Mouse (Mus musculus) stomach, postnatal 0 days (tissue): ENCODE measurements around the gene Lrrc8c. TPM values are rescaled to one million over a fixed set of nuclear protein-coding genes. Genes with fewer than 3 reads are reported as not detected.
A peak's percentile ranks its signal among the peaks of the same experiment; 100 is the strongest.

ENCODE experiments used
- ATAC-seq: fragments of 200-750 bp; cut with Nextera tagmentation; 2 replicates; pipeline ENCODE4 v1.8.0; 2017; ENCODE audit not compliant: low FRiP score, low TSS enrichment
- DNase-seq: peaks from one replicate; pipeline ENCODE4 v3.0.0-alpha.2; 2016; ENCODE audit warnings: low spot score
- H3K27ac ChIP-seq: fragments of 300-500 bp; sonication (generic); replicated peaks from 2 replicates; pipeline ENCODE4 v1.5.1; 2014; ENCODE audit warnings: mild to moderate bottlenecking, control low read depth
- H3K27me3 ChIP-seq: fragments of 300-500 bp; sonication (generic); 2 replicates; pipeline ENCODE4 v1.6.1; 2014; ENCODE audit warnings: low read length; ENCODE audit not compliant: control insufficient read depth, insufficient read depth
- H3K36me3 ChIP-seq: fragments of 300-500 bp; sonication (generic); 2 replicates; pipeline ENCODE4 v1.6.1; 2014; ENCODE audit warnings: low read length, mixed read lengths; ENCODE audit not compliant: control insufficient read depth, insufficient read depth
- H3K4me1 ChIP-seq: fragments of 300-500 bp; sonication (generic); replicated peaks from 2 replicates; pipeline ENCODE4 v1.6.1; 2014; ENCODE audit warnings: antibody characterized with exemption; ENCODE audit not compliant: control insufficient read depth, insufficient read depth
- H3K4me2 ChIP-seq: fragments of 300-500 bp; sonication (generic); replicated peaks from 2 replicates; pipeline ENCODE4 v1.6.1; 2014; ENCODE audit warnings: low read depth, mild to moderate bottlenecking, control low read depth, moderate library complexity
- H3K4me3 ChIP-seq: fragments of 300-500 bp; sonication (generic); 2 replicates; pipeline ENCODE4 v1.5.1; 2014; ENCODE audit warnings: low read depth, low read length, control low read depth
- H3K9ac ChIP-seq: fragments of 300-500 bp; sonication (generic); 2 replicates; pipeline ENCODE4 v1.6.1; 2014; ENCODE audit warnings: mild to moderate bottlenecking, low read length, control low read depth, mixed read lengths
- H3K9me3 ChIP-seq: fragments of 300-500 bp; sonication (generic); 2 replicates; pipeline ENCODE4 v1.6.1; 2016; ENCODE audit warnings: low read length; ENCODE audit not compliant: control insufficient read depth
- CTCF ChIP-seq: IDR thresholded peaks from 2 replicates; pipeline ENCODE4 v1.5.1; 2016; ENCODE audit warnings: antibody characterized with exemption, low read depth, mild to moderate bottlenecking, moderate library complexity
- EP300 ChIP-seq: optimal IDR thresholded peaks from 2 replicates; pipeline ENCODE3; 2016; ENCODE audit warnings: antibody characterized with exemption
- WGBS: fragments of 180-500 bp; shearing (Covaris S2); extraction: QIAGEN DNeasy Blood & Tissue Kit; methylation state at CpG from one replicate; pipeline ENCODE4 v1.1.7; 2014; 5-methylcytosine and 5-hydroxymethylcytosine counted together
- polyA plus RNA-seq: library from polyadenylated mRNA; unstranded; fragments of >200 nt; fragmentation: Nextera tagmentation; extraction: Ambion mirVana; gene quantifications from 2 replicates; pipeline ENCODE4 v1.2.1, GENCODE M21; 2015

The Lrrc8c gene
- polyA plus RNA-seq, 1 experiment from 2014 or later, result 7.3 TPM

GRCm38 (mm10) chr5:105565824-105566223 lies 46.6 kb downstream of the Lrrc8c start:
- no peak overlapping the region for H3K27ac ChIP-seq
- TF ChIP-seq CTCF, result no peak
- no peak for TF ChIP-seq EP300
- no peaks in the 10 kb centered on the region for H3K9me3 ChIP-seq
- no peaks in the 10 kb centered on the region for H3K4me1 ChIP-seq
- H3K36me3 ChIP-seq, result no peaks in the 10 kb centered on the region
- no peak overlapping the region for H3K4me2 ChIP-seq
- H3K27me3 ChIP-seq, result no peaks in the 10 kb centered on the region
- no peak overlapping the region for H3K9ac ChIP-seq
- H3K4me3 ChIP-seq, result no peak overlapping the region
- DNase-seq, result no peak
- 0 out of 2 replicates have a peak, but pooled peaks have one; percentile 12 for ATAC-seq
- 80% methylated on average over 4 of the region's 4 CpGs for WGBS

GRCm38 (mm10) chr5:105566852-105567412 lies 47.7 kb downstream of the Lrrc8c start:
- Histone ChIP-seq H3K27me3 (no peaks in the 10 kb centered on the region), H3K36me3 (no peaks in the 10 kb centered on the region), H3K9ac (no peak overlapping the region), H3K27ac (no peak overlapping the region), H3K4me1 (no peaks in the 10 kb centered on the region), H3K4me2 (no peak overlapping the region), H3K4me3 (no peak overlapping the region), H3K9me3 (no peaks in the 10 kb centered on the region)
- WGBS, result 51% methylated on average over 7 of the region's 7 CpGs
- TF ChIP-seq CTCF, result no peak
- no peak for TF ChIP-seq EP300
- no peak for DNase-seq
- no peak for ATAC-seq

GRCm38 (mm10) chr5:105568043-105568747 lies 49.0 kb downstream of the Lrrc8c start:
- WGBS, result 72% methylated on average over 6 of the region's 6 CpGs
- no peak overlapping the region for H3K27ac ChIP-seq
- H3K4me1 ChIP-seq, result no peaks in the 10 kb centered on the region
- no peaks in the 10 kb centered on the region for H3K9me3 ChIP-seq
- no peaks in the 10 kb centered on the region for H3K36me3 ChIP-seq
- no peak overlapping the region for H3K4me3 ChIP-seq
- TF ChIP-seq EP300 (no peak), CTCF (no peak)
- H3K27me3 ChIP-seq, result no peaks in the 10 kb centered on the region
- H3K9ac ChIP-seq, result no peak overlapping the region
- no peak for ATAC-seq
- no peak overlapping the region for H3K4me2 ChIP-seq
- DNase-seq, result no peak

- 74% methylated on average over 2 of the region's 2 CpGs for WGBS
- DNase-seq, result no peak
Measured at GRCm38 (mm10) chr5:105569168-105569567, 50.0 kb downstream of the Lrrc8c start.

GRCm38 (mm10) chr5:105572160-105572692 lies 53.0 kb downstream of the Lrrc8c start:
- Histone ChIP-seq H3K4me3 (no peak overlapping the region), H3K9ac (no peak overlapping the region), H3K27ac (no peak overlapping the region), H3K27me3 (no peaks in the 10 kb centered on the region), H3K9me3 (no peaks in the 10 kb centered on the region), H3K36me3 (no peaks in the 10 kb centered on the region), H3K4me2 (no peak overlapping the region), H3K4me1 (no peaks in the 10 kb centered on the region)
- DNase-seq, result no peak
- no peak for ATAC-seq
- TF ChIP-seq EP300 (no peak), CTCF (no peak)
- 70% methylated on average over 5 of the region's 5 CpGs for WGBS

More at GRCm38 (mm10) chr5:105569168-105569567, 50.0 kb downstream of the Lrrc8c start:
- no peak overlapping the region for H3K4me3 ChIP-seq
- no peaks in the 10 kb centered on the region for H3K4me1 ChIP-seq
- no peak for TF ChIP-seq CTCF
- TF ChIP-seq EP300, result no peak
- H3K9me3 ChIP-seq, result no peaks in the 10 kb centered on the region
- no peak for ATAC-seq
- H3K4me2 ChIP-seq, result no peak overlapping the region
- H3K9ac ChIP-seq, result no peak overlapping the region
- no peaks in the 10 kb centered on the region for H3K36me3 ChIP-seq
- no peak overlapping the region for H3K27ac ChIP-seq
- H3K27me3 ChIP-seq, result no peaks in the 10 kb centered on the region

- Histone ChIP-seq H3K27me3 (no peaks in the 10 kb centered on the region), H3K9me3 (no peaks in the 10 kb centered on the region), H3K4me3 (no peak overlapping the region), H3K4me1 (no peaks in the 10 kb centered on the region), H3K27ac (no peak overlapping the region), H3K9ac (no peak overlapping the region), H3K36me3 (no peaks in the 10 kb centered on the region), H3K4me2 (no peak overlapping the region)
- 60% methylated on average over 7 of the region's 7 CpGs for WGBS
- DNase-seq, result no peak
- TF ChIP-seq CTCF (no peak), EP300 (no peak)
- no peak for ATAC-seq
Measured at GRCm38 (mm10) chr5:105572876-105573275, 53.7 kb downstream of the Lrrc8c start.
